Mouse (Mus musculus): Measurements from ENCODE around the gene Xylt1.

Xylt1 gene

GRCm38 (mm10) chr7:117484589-117484988, 103.8 kb downstream of the Xylt1 start:
- DNase-seq, result no peak

- no peak for DNase-seq
Measured at GRCm38 (mm10) chr7:117484989-117485536, 104.3 kb downstream of the Xylt1 start.

- DNase-seq, result no peak
Measured at GRCm38 (mm10) chr7:117486425-117487172, 105.8 kb downstream of the Xylt1 start.

- DNase-seq, result no peak
Measured at GRCm38 (mm10) chr7:117487173-117487490, 106.4 kb downstream of the Xylt1 start.

GRCm38 (mm10) chr7:117489973-117490372, 109.2 kb downstream of the Xylt1 start:
- no peak for DNase-seq

- no peak for DNase-seq
Measured at GRCm38 (mm10) chr7:117490500-117491205, 109.9 kb downstream of the Xylt1 start.

GRCm38 (mm10) chr7:117491495-117491894, 110.7 kb downstream of the Xylt1 start:
- DNase-seq, result no peak

- DNase-seq, result no peak
Measured at GRCm38 (mm10) chr7:117494210-117494609, 113.4 kb downstream of the Xylt1 start.

GRCm38 (mm10) chr7:117494618-117495310, 114.0 kb downstream of the Xylt1 start:
- DNase-seq, result peak; percentile 38

- DNase-seq, result no peak
Measured at GRCm38 (mm10) chr7:117495751-117496150, 115.0 kb downstream of the Xylt1 start.

GRCm38 (mm10) chr7:117498173-117498572, 117.4 kb downstream of the Xylt1 start:
- DNase-seq, result no peak

- DNase-seq, result peak; percentile 94
Measured at GRCm38 (mm10) chr7:117501355-117502181, 120.8 kb downstream of the Xylt1 start.

GRCm38 (mm10) chr7:117502415-117502814, 121.6 kb downstream of the Xylt1 start:
- no peak for DNase-seq

GRCm38 (mm10) chr7:117503714-117504113, 122.9 kb downstream of the Xylt1 start:
- DNase-seq, result no peak

GRCm38 (mm10) chr7:117505791-117506190, 125.0 kb downstream of the Xylt1 start:
- DNase-seq, result no peak

GRCm38 (mm10) chr7:117507351-117507750, 126.6 kb downstream of the Xylt1 start:
- DNase-seq, result no peak

- no peak for DNase-seq
Measured at GRCm38 (mm10) chr7:117508090-117508489, 127.3 kb downstream of the Xylt1 start.

- DNase-seq, result no peak
Measured at GRCm38 (mm10) chr7:117510113-117510512, 129.3 kb downstream of the Xylt1 start.

GRCm38 (mm10) chr7:117512301-117512700, 131.5 kb downstream of the Xylt1 start:
- DNase-seq, result peak; percentile 68

GRCm38 (mm10) chr7:117515794-117516193, 135.0 kb downstream of the Xylt1 start:
- DNase-seq, result no peak

GRCm38 (mm10) chr7:117516896-117517295, 136.1 kb downstream of the Xylt1 start:
- DNase-seq, result no peak

GRCm38 (mm10) chr7:117521369-117521768, 140.6 kb downstream of the Xylt1 start:
- no peak for DNase-seq

Measured in retina, postnatal 1 day (tissue).